Mouse (Mus musculus) stomach, embryonic 14.5 days (tissue): ENCODE measurements around the gene Lysmd4. TPM values are rescaled to one million over a fixed set of nuclear protein-coding genes. Genes with fewer than 3 reads are reported as not detected.

ENCODE experiments used
- polyA plus RNA-seq: library from polyadenylated mRNA; unstranded; fragments of >200 nt; fragmentation: Nextera tagmentation; extraction: Ambion mirVana; gene quantifications from 2 replicates; pipeline ENCODE4 v1.2.1, GENCODE M21; 2014

The Lysmd4 gene
- polyA plus RNA-seq, 1 experiment from 2014 or later, result 10.2 TPM

Other genes starting within 250 kb of the Lysmd4 start
- gene Mef2a, start 150.3 kb downstream of the Lysmd4 start, polyA plus RNA-seq, result 48.0 and 49.1 TPM in 2 replicates